Mouse (Mus musculus): ENCODE data around the gene Iscu. TPM values are rescaled to one million over a fixed set of nuclear protein-coding genes. Genes with fewer than 3 reads are reported as not detected.
"Not testable (repeated sequence)": the region's sequence is repeated elsewhere in the genome, so short reads cannot be mapped to it uniquely, and the experiment has no call there.

Gene Iscu
- polyA plus RNA-seq, 1 experiment = 56.2 TPM

GRCm38 (mm10) chr5:113797149-113797882 is 24.8 kb downstream of the Iscu start:
- TF ChIP-seq FLI1 (IDR thresholded peaks at IDR 0.05; ENCODE audit: low read length) (no peak), GATA1 (IDR thresholded peaks at IDR 0.05; ENCODE audit: borderline replicate concordance, low read length) (no peak)
- Histone ChIP-seq H3K36me3 (replicated peaks; ENCODE audit: low read length) (no peaks in the 10 kb centered on the region), H3K4me3 (replicated peaks) (peak overlapping the region; percentile 80), H3K27me3 (replicated peaks) (peaks cover 81% of the 10 kb centered on the region), H3K4me1 (peaks cover 66% of the 10 kb centered on the region), H3K9me3 (no peaks in the 10 kb centered on the region)

GRCm38 (mm10) chr5:113798525-113798924 is 26.0 kb downstream of the Iscu start:
- no peaks in the 10 kb centered on the region for H3K36me3 ChIP-seq (replicated peaks; ENCODE audit: low read length)
- no peaks in the 10 kb centered on the region for H3K9me3 ChIP-seq
- peaks cover 64% of the 10 kb centered on the region for H3K4me1 ChIP-seq
- TF ChIP-seq FLI1 (IDR thresholded peaks at IDR 0.05; ENCODE audit: low read length) (no peak), GATA1 (IDR thresholded peaks at IDR 0.05; ENCODE audit: borderline replicate concordance, low read length) (no peak)
- peaks cover 80% of the 10 kb centered on the region for H3K27me3 ChIP-seq (replicated peaks)
- H3K4me3 ChIP-seq (replicated peaks) = peak overlapping the region; percentile 4

- Histone ChIP-seq H3K4me1 (peaks cover 76% of the 10 kb centered on the region), H3K4me3 (replicated peaks) (peak overlapping the region; percentile 84)
Measured at GRCm38 (mm10) chr5:113799691-113800090, 27.1 kb downstream of the Iscu start.

GRCm38 (mm10) chr5:113800280-113800679 is 27.7 kb downstream of the Iscu start, which contains the start of gene Tmem119:
Tmem119 (minus strand) TSS chr5:113800516.
- peak within 1 kb of the TSS; percentile 84 for H3K4me3 ChIP-seq (replicated peaks)

More at GRCm38 (mm10) chr5:113799691-113800090, 27.1 kb downstream of the Iscu start:
- H3K9me3 ChIP-seq = no peaks in the 10 kb centered on the region
- peaks cover 74% of the 10 kb centered on the region for H3K27me3 ChIP-seq (replicated peaks)
- no peaks in the 10 kb centered on the region for H3K36me3 ChIP-seq (replicated peaks; ENCODE audit: low read length)
- TF ChIP-seq FLI1 (IDR thresholded peaks at IDR 0.05; ENCODE audit: low read length) (no peak), GATA1 (IDR thresholded peaks at IDR 0.05; ENCODE audit: borderline replicate concordance, low read length) (no peak)

GRCm38 (mm10) chr5:113804395-113804966 is 31.9 kb downstream of the Iscu start:
- peaks cover 66% of the 10 kb centered on the region for H3K4me1 ChIP-seq
- peaks cover 68% of the 10 kb centered on the region for H3K27me3 ChIP-seq (replicated peaks)
- TF ChIP-seq FLI1 (IDR thresholded peaks at IDR 0.05; ENCODE audit: low read length) (no peak), GATA1 (IDR thresholded peaks at IDR 0.05; ENCODE audit: borderline replicate concordance, low read length) (no peak)
- H3K4me3 ChIP-seq (replicated peaks) = no peak overlapping the region
- no peaks in the 10 kb centered on the region for H3K9me3 ChIP-seq
- no peaks in the 10 kb centered on the region for H3K36me3 ChIP-seq (replicated peaks; ENCODE audit: low read length)

More at GRCm38 (mm10) chr5:113800280-113800679, 27.7 kb downstream of the Iscu start, which contains the start of gene Tmem119:
- H3K27me3 ChIP-seq (replicated peaks) = peaks cover 70% of the 10 kb centered on the region
- no peaks in the 10 kb centered on the region for H3K36me3 ChIP-seq (replicated peaks; ENCODE audit: low read length)
- TF ChIP-seq GATA1 (IDR thresholded peaks at IDR 0.05; ENCODE audit: borderline replicate concordance, low read length) = no peak
- TF ChIP-seq FLI1 (IDR thresholded peaks at IDR 0.05; ENCODE audit: low read length) = no peak
- no peaks in the 10 kb centered on the region for H3K9me3 ChIP-seq
- H3K4me1 ChIP-seq = peaks cover 80% of the 10 kb centered on the region

GRCm38 (mm10) chr5:113805301-113805700 is 32.8 kb downstream of the Iscu start:
- peaks cover 60% of the 10 kb centered on the region for H3K4me1 ChIP-seq
- H3K9me3 ChIP-seq = no peaks in the 10 kb centered on the region
- no peaks in the 10 kb centered on the region for H3K36me3 ChIP-seq (replicated peaks; ENCODE audit: low read length)
- TF ChIP-seq FLI1 (IDR thresholded peaks at IDR 0.05; ENCODE audit: low read length) (no peak), GATA1 (IDR thresholded peaks at IDR 0.05; ENCODE audit: borderline replicate concordance, low read length) (no peak)
- H3K4me3 ChIP-seq (replicated peaks) = no peak overlapping the region
- H3K27me3 ChIP-seq (replicated peaks) = peaks cover 62% of the 10 kb centered on the region

GRCm38 (mm10) chr5:113806414-113806813 is 33.9 kb downstream of the Iscu start:
- Histone ChIP-seq H3K36me3 (replicated peaks; ENCODE audit: low read length) (no peaks in the 10 kb centered on the region), H3K4me1 (peaks cover 54% of the 10 kb centered on the region), H3K9me3 (no peaks in the 10 kb centered on the region; the same call in 1 of the 2 replicates), H3K27me3 (replicated peaks) (peaks cover 56% of the 10 kb centered on the region), H3K4me3 (replicated peaks) (no peak overlapping the region)
- TF ChIP-seq GATA1 (IDR thresholded peaks at IDR 0.05; ENCODE audit: borderline replicate concordance, low read length) = no peak
- no peak for TF ChIP-seq FLI1 (IDR thresholded peaks at IDR 0.05; ENCODE audit: low read length)

GRCm38 (mm10) chr5:113807712-113808111 is 35.2 kb downstream of the Iscu start:
- TF ChIP-seq GATA1 (IDR thresholded peaks at IDR 0.05; ENCODE audit: borderline replicate concordance, low read length) (no peak), FLI1 (IDR thresholded peaks at IDR 0.05; ENCODE audit: low read length) (no peak)
- no peaks in the 10 kb centered on the region for H3K36me3 ChIP-seq (replicated peaks; ENCODE audit: low read length)
- H3K4me3 ChIP-seq (replicated peaks) = no peak overlapping the region
- peaks cover 53% of the 10 kb centered on the region for H3K4me1 ChIP-seq
- no peaks in the 10 kb centered on the region; the same call in 1 of the 2 replicates for H3K9me3 ChIP-seq
- peaks cover 46% of the 10 kb centered on the region for H3K27me3 ChIP-seq (replicated peaks)

- TF ChIP-seq FLI1 (IDR thresholded peaks at IDR 0.05; ENCODE audit: low read length) (no peak), GATA1 (IDR thresholded peaks at IDR 0.05; ENCODE audit: borderline replicate concordance, low read length) (no peak)
- H3K4me3 ChIP-seq (replicated peaks) = no peak overlapping the region
- peaks cover 45% of the 10 kb centered on the region for H3K27me3 ChIP-seq (replicated peaks)
- H3K36me3 ChIP-seq (replicated peaks; ENCODE audit: low read length) = no peaks in the 10 kb centered on the region
- H3K4me1 ChIP-seq = peaks cover 54% of the 10 kb centered on the region
- no peaks in the 10 kb centered on the region; the same call in 1 of the 2 replicates for H3K9me3 ChIP-seq
Measured at GRCm38 (mm10) chr5:113808177-113808576, 35.6 kb downstream of the Iscu start.

GRCm38 (mm10) chr5:113810111-113810510 is 37.6 kb downstream of the Iscu start:
- no peak overlapping the region for H3K4me3 ChIP-seq (replicated peaks)
- no peaks in the 10 kb centered on the region for H3K36me3 ChIP-seq (replicated peaks; ENCODE audit: low read length)
- peaks cover 49% of the 10 kb centered on the region for H3K4me1 ChIP-seq
- H3K27me3 ChIP-seq (replicated peaks) = peaks cover 41% of the 10 kb centered on the region
- TF ChIP-seq FLI1 (IDR thresholded peaks at IDR 0.05; ENCODE audit: low read length) (no peak), GATA1 (IDR thresholded peaks at IDR 0.05; ENCODE audit: borderline replicate concordance, low read length) (no peak)
- no peaks in the 10 kb centered on the region; the same call in 1 of the 2 replicates for H3K9me3 ChIP-seq

- H3K4me3 ChIP-seq (replicated peaks); H3K36me3 ChIP-seq (replicated peaks; ENCODE audit: low read length): not testable (repeated sequence)
Measured at GRCm38 (mm10) chr5:113811824-113812420, 39.4 kb downstream of the Iscu start.

More at GRCm38 (mm10) chr5:113811824-113812420, 39.4 kb downstream of the Iscu start:
- not testable (repeated sequence) for H3K9me3 ChIP-seq
- peaks cover 48% of the 10 kb centered on the region for H3K4me1 ChIP-seq
- peaks cover 25% of the 10 kb centered on the region for H3K27me3 ChIP-seq (replicated peaks)

Data from megakaryocyte, embryonic 14.5 days (primary cell).